Mouse (Mus musculus): Measurements from ENCODE around the gene Zic5.

DNA sequence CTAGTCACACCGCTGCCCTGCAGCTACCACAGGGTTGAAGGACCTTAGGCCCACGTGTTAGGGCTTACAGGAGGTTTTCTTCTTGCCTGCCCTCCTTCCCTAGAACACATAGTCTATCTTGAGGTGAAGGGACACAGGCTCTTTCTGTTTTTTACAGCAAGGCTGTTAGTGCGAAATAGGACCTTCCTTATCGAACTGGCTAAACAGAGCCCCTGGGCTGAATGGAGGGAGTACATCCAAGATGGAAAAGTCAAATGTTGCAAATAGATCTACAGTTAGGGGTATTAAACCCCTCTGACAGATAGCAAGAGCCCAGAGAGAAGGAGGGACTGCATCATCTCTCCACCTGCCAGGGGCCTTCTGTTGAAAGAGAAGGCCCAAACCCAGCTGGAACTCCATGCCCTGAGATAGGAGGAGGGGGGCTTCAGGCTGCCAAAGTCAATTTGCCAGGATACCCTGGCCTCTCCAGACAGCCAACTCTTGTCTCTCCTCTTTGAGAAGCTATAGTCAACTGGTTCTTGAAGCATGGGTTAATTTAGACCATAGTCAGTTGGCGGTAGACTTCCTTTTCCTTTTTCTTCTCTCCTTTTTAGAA, 13.8 kb downstream of the Zic5 start:
- TF ChIP-seq CTCF (IDR thresholded peaks at IDR 0.05) = no peak
- TF ChIP-seq EP300 (IDR thresholded peaks at IDR 0.05) = no peak
